Mouse (Mus musculus): ENCODE data around the gene Rcsd1. TPM values are rescaled to one million over a fixed set of nuclear protein-coding genes. Genes with fewer than 3 reads are reported as not detected.

The Rcsd1 gene
- polyA plus RNA-seq, 1 experiment from 2014 or later = 14.2 TPM

GRCm38 (mm10) chr1:165662426-165663192, 46.9 kb downstream of the Rcsd1 start:
- Histone ChIP-seq H3K27me3 (replicated peaks; ENCODE audit: control insufficient read depth, insufficient read depth, low read length) (no peaks in the 10 kb centered on the region), H3K4me3 (ENCODE audit: low read depth, low read length) (no peak overlapping the region), H3K4me1 (replicated peaks; ENCODE audit: control insufficient read depth, insufficient read depth, low read length) (no peaks in the 10 kb centered on the region), H3K4me2 (replicated peaks; ENCODE audit: low read depth) (no peak overlapping the region), H3K27ac (ENCODE audit: low read depth, low read length) (no peak overlapping the region), H3K36me3 (ENCODE audit: control insufficient read depth, insufficient read depth) (no peaks in the 10 kb centered on the region), H3K9ac (ENCODE audit: low read depth, low read length) (no peak overlapping the region), H3K9me3 (ENCODE audit: control insufficient read depth) (no peaks in the 10 kb centered on the region)
- ATAC-seq = no peak
- 71% methylated on average over 15 of the region's 15 CpGs for WGBS
- no peak for TF ChIP-seq CTCF (IDR thresholded peaks at IDR 0.05; ENCODE audit: low read depth)

GRCm38 (mm10) chr1:165661725-165662124, 47.8 kb downstream of the Rcsd1 start:
- Histone ChIP-seq H3K27me3 (replicated peaks; ENCODE audit: control insufficient read depth, insufficient read depth, low read length) (no peaks in the 10 kb centered on the region), H3K9me3 (ENCODE audit: control insufficient read depth) (no peaks in the 10 kb centered on the region), H3K4me1 (replicated peaks; ENCODE audit: control insufficient read depth, insufficient read depth, low read length) (no peaks in the 10 kb centered on the region), H3K9ac (ENCODE audit: low read depth, low read length) (no peak overlapping the region), H3K27ac (ENCODE audit: low read depth, low read length) (no peak overlapping the region), H3K36me3 (ENCODE audit: control insufficient read depth, insufficient read depth) (no peaks in the 10 kb centered on the region), H3K4me2 (replicated peaks; ENCODE audit: low read depth) (no peak overlapping the region), H3K4me3 (ENCODE audit: low read depth, low read length) (no peak overlapping the region)
- WGBS = 79% methylated on average over 6 of the region's 6 CpGs
- no peak for TF ChIP-seq CTCF (IDR thresholded peaks at IDR 0.05; ENCODE audit: low read depth)
- no peak for ATAC-seq

GRCm38 (mm10) chr1:165661191-165661590, 48.4 kb downstream of the Rcsd1 start:
- Histone ChIP-seq H3K4me3 (ENCODE audit: low read depth, low read length) (no peak overlapping the region), H3K4me2 (replicated peaks; ENCODE audit: low read depth) (no peak overlapping the region), H3K4me1 (replicated peaks; ENCODE audit: control insufficient read depth, insufficient read depth, low read length) (no peaks in the 10 kb centered on the region), H3K27me3 (replicated peaks; ENCODE audit: control insufficient read depth, insufficient read depth, low read length) (no peaks in the 10 kb centered on the region), H3K9me3 (ENCODE audit: control insufficient read depth) (no peaks in the 10 kb centered on the region), H3K36me3 (ENCODE audit: control insufficient read depth, insufficient read depth) (no peaks in the 10 kb centered on the region), H3K9ac (ENCODE audit: low read depth, low read length) (no peak overlapping the region), H3K27ac (ENCODE audit: low read depth, low read length) (no peak overlapping the region)
- 56% methylated on average over 3 of the region's 3 CpGs for WGBS
- no peak for ATAC-seq
- no peak for TF ChIP-seq CTCF (IDR thresholded peaks at IDR 0.05; ENCODE audit: low read depth)

GRCm38 (mm10) chr1:165660774-165661173, 48.8 kb downstream of the Rcsd1 start:
- Histone ChIP-seq H3K4me3 (ENCODE audit: low read depth, low read length) (no peak overlapping the region), H3K36me3 (ENCODE audit: control insufficient read depth, insufficient read depth) (no peaks in the 10 kb centered on the region), H3K9me3 (ENCODE audit: control insufficient read depth) (no peaks in the 10 kb centered on the region), H3K27ac (ENCODE audit: low read depth, low read length) (no peak overlapping the region), H3K27me3 (replicated peaks; ENCODE audit: control insufficient read depth, insufficient read depth, low read length) (no peaks in the 10 kb centered on the region), H3K9ac (ENCODE audit: low read depth, low read length) (no peak overlapping the region), H3K4me2 (replicated peaks; ENCODE audit: low read depth) (no peak overlapping the region), H3K4me1 (replicated peaks; ENCODE audit: control insufficient read depth, insufficient read depth, low read length) (no peaks in the 10 kb centered on the region)
- WGBS = 25% methylated on average over 4 of the region's 4 CpGs
- peak; percentile 4; the same call in 1 of the 2 replicates for ATAC-seq
- TF ChIP-seq CTCF (IDR thresholded peaks at IDR 0.05; ENCODE audit: low read depth) = peak; percentile 74

- H3K4me1 ChIP-seq (replicated peaks; ENCODE audit: control insufficient read depth, insufficient read depth, low read length) = no peaks in the 10 kb centered on the region
- no peak overlapping the region for H3K27ac ChIP-seq (ENCODE audit: low read depth, low read length)
- no peak for ATAC-seq
- WGBS = 46% methylated on average over 5 of the region's 5 CpGs
- H3K36me3 ChIP-seq (ENCODE audit: control insufficient read depth, insufficient read depth) = peaks cover 4% of the 10 kb centered on the region; the same call in 1 of the 2 replicates
- no peaks in the 10 kb centered on the region for H3K27me3 ChIP-seq (replicated peaks; ENCODE audit: control insufficient read depth, insufficient read depth, low read length)
- H3K4me2 ChIP-seq (replicated peaks; ENCODE audit: low read depth) = no peak overlapping the region
- no peaks in the 10 kb centered on the region for H3K9me3 ChIP-seq (ENCODE audit: control insufficient read depth)
- no peak overlapping the region for H3K4me3 ChIP-seq (ENCODE audit: low read depth, low read length)
- no peak overlapping the region for H3K9ac ChIP-seq (ENCODE audit: low read depth, low read length)
- peak; percentile 93 for TF ChIP-seq CTCF (IDR thresholded peaks at IDR 0.05; ENCODE audit: low read depth)
These were observed 51.0 kb downstream of the Rcsd1 start for GRCm38 (mm10) chr1:165658602-165659001.

- no peak overlapping the region for H3K4me3 ChIP-seq (ENCODE audit: low read depth, low read length)
- H3K9me3 ChIP-seq (ENCODE audit: control insufficient read depth) = no peaks in the 10 kb centered on the region
- no peak overlapping the region for H3K27ac ChIP-seq (ENCODE audit: low read depth, low read length)
- H3K4me2 ChIP-seq (replicated peaks; ENCODE audit: low read depth) = no peak overlapping the region
- no peak overlapping the region for H3K9ac ChIP-seq (ENCODE audit: low read depth, low read length)
- no peaks in the 10 kb centered on the region for H3K27me3 ChIP-seq (replicated peaks; ENCODE audit: control insufficient read depth, insufficient read depth, low read length)
- H3K36me3 ChIP-seq (ENCODE audit: control insufficient read depth, insufficient read depth) = peaks cover 4% of the 10 kb centered on the region; the same call in 1 of the 2 replicates
- WGBS = 65% methylated on average over 14 of the region's 14 CpGs
- ATAC-seq = no peak
- no peak for TF ChIP-seq CTCF (IDR thresholded peaks at IDR 0.05; ENCODE audit: low read depth)
- H3K4me1 ChIP-seq (replicated peaks; ENCODE audit: control insufficient read depth, insufficient read depth, low read length) = no peaks in the 10 kb centered on the region
These were observed 54.1 kb downstream of the Rcsd1 start for GRCm38 (mm10) chr1:165655482-165655881.

Measured in intestine, postnatal 0 days (tissue).